Mouse (Mus musculus): ENCODE results near the gene Scamp3.
A peak's percentile ranks its signal among the peaks of the same experiment; 100 is the strongest.
"Not testable (repeated sequence)": the region's sequence is repeated elsewhere in the genome, so short reads cannot be mapped to it uniquely, and the experiment has no call there.

Scamp3 gene

DNA sequence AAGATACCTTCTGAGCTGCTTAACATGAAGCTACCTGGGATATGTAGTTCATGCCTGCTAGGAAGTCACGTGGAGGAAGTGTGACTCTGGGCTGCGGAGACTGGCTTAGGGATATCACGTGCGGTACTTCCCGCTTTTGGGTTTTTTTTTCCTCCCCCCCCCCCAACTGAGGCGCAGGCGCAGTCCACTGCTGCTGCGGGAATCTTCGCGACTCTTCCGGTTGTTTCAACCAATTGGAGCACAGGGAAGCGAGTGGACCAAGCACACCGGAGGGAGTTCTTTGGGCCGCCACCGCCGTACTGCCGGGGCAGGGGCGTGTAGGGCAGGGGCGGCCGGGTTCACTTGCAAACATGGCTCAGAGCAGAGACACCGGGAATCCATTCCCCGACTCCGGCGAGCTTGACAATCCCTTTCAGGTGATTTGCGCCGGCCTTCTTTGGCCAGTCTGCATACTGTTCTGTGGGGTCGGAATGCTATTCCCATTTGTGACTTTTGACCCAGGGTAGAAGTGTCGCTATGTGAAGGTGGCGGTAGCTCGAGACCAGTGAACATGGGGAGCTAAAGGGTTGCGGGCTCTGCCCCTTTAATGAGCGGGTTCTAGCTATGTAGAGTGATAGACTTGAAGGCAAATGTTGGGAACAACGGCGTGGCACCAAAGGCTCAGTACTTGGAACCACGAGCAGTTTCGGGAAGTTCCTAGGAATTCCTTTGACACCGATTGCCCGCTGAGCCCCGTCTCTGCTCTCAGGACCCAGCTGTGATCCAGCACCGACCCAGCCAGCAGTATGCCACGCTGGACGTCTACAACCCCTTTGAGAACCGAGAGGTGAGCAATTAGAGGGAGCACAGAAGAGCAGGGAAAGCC is at the start of gene Scamp3:
TSS of gene Scamp3 (plus strand) at position 232 of the 865 bp plus-strand sequence.
- peak; percentile 84 to 91 for DNase-seq (ENCODE audit: low spot score in 2 of 2)

DNA sequence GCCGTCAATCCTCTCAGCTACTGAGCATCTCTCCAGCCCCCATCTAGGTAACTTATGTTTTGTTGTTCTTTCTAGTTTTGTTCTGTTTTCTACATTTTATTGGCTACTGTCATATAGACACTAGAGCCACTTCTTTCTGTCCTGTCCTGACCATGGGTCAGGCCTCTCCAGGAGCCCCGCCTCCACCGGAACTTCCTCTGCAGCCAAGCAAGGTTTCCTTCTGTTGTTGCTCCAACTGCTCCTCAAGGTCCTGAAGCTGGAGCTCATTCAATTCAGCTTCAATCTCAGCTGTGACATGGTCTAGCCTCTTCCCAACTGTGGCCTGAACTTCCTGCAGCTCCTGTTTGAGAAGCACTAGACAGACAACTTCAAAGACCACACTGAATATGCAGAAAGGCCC is 47.4 kb upstream of the Scamp3 start:
- no peak for DNase-seq (ENCODE audit: low spot score in 2 of 2)

DNA sequence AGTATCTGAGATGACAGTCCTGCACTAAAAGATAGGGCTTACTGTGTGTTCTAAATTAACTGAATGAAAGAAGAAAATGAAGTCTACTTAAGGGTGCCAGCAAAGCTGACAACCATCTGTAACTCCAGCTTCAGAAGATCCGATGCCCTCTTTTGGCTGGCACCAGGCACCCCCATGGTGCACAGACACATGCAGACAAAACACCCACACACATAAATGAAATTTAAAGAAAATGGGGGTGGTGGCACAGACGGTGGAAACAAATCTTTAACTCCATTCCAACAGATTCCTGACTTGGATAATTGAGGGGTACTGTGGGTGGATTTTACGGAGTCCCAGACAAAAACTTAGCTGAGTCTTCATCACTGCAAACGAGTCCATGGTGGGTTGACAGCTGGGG is 45.5 kb upstream of the Scamp3 start:
- DNase-seq (ENCODE audit: low spot score in 2 of 2): peak; percentile 62 to 82

DNA sequence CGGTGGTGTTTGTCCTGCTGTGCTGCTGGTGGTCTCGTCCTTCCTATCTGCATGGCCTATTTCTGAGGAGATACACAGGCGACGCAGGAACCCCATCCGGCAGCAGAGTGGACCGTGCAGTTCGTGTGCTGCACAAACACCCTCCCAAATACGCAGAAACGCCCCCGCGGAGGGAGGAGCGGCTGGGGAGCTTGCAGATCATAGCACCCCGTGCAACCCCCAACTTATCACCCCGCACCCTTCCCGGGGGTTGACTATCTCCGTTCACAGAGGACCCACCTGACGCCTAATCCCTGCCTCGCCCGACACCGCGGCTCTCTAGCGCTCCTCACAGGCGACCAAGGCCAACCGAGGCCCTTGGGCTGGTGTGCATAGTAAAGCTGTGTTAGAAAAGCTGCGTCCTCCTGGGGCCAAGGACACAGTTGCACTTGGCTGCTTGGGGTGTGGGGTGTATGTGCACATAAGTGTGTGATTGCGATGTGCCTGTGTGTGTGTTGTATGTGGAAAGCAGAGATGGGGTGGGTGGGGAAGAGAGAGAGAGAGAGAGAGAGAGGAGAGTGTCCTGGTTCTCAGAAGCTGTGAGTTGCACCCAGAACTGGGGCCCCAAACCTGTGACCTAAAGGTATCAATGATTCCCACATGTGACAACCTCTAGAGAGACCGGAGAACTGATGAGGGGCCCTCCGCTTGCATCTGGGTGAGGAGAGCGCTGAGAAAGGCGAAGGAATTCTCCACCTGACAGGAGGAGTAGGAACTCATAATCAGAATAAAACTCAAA is 44.8 kb upstream of the Scamp3 start:
- DNase-seq (ENCODE audit: low spot score in 2 of 2): peak; percentile 53 to 54

DNA sequence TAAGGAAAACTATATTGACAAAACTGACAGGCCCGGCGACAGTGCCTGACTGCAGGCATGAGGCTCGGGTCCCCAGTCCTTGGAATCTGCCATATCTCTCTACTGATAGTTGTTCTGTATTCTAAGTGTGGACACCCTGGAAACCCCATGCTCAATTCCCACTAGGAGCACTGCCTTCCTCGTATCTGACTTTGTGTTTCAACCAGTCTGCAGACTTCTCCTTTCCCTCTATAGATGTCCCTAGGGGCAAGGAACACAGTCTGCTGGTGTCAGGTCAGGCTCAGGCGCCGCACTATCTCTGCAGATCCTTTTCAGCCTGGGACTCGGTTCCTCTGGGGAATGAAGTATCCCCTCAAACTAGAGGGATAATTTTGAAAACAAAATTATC is 44.2 kb upstream of the Scamp3 start:
- DNase-seq (ENCODE audit: low spot score in 2 of 2): no peak

DNA sequence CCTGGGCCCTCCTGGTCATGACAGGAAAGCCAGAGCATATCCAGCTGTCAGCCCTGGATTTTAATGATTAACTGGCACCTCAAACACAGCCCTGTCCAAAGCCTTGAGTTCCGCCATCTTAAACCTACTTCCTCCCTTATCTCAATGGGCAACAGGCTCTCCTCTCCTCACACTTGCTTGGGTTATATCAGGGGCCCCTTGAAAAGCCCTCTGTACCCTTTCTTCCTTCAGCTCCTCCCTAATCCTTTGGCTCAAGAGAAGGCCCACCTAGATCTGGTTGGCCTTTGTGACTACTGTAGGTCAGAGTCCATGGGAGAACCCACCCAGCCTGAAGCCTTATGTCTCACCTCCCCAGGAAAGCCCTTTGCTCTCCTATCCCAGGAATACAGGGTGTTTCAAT is 43.5 kb upstream of the Scamp3 start:
- DNase-seq (ENCODE audit: low spot score in 2 of 2): no peak

DNA sequence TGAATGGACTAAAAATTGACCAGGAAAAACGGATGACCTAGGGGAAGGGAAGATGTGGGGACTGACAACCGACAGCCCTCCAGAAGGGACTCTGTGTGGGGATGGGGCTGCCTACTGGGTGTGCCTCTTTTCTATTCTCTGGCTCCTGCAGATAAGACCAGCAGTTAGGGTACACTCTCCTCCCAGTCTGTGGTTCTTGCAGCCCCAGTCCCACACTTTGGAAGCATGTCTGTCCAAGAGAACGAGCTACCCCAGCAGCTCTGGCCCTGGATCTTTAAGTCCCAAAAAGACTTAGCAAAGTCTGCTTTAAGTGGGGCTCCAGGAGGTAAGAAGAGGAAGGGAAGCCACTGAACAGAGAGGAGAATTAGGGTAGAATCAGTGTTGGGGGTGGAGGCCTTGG is 41.3 kb upstream of the Scamp3 start, which contains the start of gene Pklr:
TSS of gene Pklr (plus strand) at position 185 of the 400 bp plus-strand sequence.
- DNase-seq (ENCODE audit: low spot score in 2 of 2): no peak

DNA sequence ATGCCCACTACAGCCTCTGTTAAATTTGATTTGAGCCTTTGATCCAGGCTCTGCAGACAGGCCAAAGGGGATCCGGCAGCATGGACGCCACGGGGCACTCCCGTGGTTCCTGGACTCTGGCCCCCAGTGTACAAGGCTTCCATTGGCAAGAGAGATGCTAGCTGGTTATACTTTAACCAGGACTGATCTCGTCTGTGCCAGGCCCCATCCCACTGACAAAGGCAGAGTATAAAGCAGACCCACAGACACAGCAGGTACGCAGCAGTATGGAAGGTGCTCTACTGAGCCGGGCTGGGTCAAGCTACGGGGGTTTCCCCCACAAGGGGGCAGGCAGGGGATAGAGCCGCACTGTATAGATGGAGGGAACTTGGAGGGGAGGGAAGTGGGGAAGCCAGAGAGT is 40.9 kb upstream of the Scamp3 start:
- no peak for DNase-seq (ENCODE audit: low spot score in 2 of 2)

DNA sequence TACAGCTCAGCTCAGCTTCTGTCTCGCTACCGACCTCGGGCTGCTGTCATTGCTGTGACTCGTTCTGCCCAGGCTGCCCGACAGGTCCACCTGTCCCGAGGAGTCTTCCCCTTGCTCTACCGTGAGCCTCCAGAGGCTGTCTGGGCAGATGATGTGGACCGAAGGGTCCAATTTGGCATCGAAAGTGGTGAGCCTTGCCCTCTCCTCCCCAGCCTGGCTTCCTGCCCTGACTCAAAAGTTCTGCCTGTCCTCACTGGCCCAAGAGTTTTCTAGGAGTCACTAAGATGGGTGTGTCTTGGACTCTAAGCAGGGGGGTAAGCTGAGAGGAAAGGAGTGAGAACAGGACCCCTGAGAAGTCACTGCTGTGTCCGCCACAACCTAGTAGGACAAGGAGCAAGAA is 32.5 kb upstream of the Scamp3 start:
- DNase-seq (ENCODE audit: low spot score in 2 of 2): no peak

DNA sequence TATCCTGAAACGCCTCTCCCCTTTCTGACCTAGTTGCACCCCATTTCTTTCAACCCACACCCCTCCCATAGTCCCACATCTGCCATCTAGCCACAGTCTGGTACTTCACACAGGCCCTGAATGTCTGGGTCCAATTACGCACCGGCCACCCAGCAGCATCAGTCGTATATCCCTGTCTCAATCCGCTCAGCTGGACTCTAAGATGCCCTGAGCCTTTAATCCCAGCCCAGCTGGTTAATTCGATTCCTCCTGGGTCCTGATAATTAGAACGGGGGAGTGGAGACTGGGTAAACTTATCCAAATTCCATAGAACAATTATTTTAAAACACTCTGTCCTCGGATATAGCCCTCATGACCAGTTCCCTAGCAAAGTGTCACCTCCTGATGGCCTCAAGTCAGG is 31.7 kb upstream of the Scamp3 start:
- DNase-seq (ENCODE audit: low spot score in 2 of 2): no peak

DNA sequence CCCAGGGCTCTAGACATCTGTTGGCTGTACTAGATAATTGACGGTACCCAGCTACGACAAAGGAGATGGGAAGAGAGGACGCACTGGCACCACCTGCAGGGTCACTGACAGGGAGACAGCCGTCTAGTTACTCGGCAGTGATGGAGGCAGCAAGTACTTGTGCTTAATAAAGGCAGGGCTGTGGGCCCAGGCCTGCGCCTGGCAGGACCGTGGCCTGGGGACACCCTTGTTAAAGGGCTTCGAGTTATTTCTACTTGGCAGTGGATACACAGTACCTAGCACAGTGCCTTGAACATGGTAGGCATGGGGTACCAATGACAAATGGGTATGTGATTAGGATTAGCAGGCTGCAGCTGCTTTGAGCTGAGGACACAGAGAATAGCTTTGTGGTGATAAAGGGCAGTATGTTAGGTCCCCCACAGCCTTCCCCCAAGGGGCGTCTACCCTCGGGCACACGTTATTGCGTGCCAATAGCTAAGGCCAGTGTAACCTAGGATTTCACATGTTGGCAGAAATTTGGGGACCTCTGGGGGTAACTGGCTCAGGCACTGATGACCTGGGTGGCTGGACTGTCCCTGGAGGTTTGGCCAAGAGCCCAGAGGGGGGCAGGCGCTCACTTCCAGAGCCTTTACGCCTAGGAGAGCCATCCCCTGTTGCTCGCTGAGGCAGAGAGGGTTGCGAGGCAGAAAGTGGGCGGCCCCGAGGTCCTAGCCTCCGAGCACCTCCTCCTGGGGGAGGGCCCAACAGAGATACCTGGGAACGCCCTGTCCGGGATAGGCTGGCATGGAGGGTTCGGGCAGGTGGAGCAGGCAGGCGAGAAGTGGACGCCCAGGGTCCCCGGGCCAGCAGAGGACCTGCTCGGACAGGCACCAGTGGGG is 29.9 kb upstream of the Scamp3 start:
- DNase-seq (ENCODE audit: low spot score in 2 of 2): no peak

DNA sequence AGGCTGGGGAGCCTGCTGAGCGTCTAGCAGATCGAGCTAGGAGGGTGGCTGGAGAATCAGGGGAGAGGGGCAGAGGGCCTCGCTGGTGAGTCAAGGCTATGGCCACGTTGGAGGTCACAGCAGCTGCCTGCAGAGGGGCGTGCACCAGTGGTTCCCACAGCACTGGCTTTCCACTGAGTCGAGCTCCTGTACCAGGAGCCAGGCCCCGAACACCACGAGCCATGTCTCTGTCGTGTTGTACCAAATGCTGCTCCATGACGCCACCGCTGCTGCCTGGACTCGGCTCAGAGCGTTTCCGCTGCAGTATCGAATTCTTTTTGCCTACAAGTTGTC is 29.3 kb upstream of the Scamp3 start:
- DNase-seq (ENCODE audit: low spot score in 2 of 2): no peak

DNA sequence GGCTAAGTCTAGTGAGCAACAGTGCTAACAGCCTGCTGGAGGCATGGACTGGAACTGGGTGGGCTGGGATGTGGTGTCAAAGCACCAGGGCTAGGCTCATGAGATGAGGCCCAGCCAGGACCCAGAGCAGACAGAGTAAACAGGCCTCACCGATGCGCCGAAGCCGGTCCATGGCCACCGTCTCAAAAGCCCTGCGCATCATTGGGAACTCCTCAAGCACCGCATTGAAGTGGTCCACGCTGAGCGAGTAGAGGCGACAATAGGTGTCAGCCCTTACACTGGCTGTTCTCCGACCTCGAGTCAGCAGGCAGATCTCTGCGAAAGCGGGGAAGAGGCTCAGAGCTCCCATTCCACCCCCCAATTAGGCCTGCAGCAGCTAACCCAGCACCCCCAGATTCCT is 28.7 kb upstream of the Scamp3 start:
- DNase-seq (ENCODE audit: low spot score in 2 of 2): no peak

DNA sequence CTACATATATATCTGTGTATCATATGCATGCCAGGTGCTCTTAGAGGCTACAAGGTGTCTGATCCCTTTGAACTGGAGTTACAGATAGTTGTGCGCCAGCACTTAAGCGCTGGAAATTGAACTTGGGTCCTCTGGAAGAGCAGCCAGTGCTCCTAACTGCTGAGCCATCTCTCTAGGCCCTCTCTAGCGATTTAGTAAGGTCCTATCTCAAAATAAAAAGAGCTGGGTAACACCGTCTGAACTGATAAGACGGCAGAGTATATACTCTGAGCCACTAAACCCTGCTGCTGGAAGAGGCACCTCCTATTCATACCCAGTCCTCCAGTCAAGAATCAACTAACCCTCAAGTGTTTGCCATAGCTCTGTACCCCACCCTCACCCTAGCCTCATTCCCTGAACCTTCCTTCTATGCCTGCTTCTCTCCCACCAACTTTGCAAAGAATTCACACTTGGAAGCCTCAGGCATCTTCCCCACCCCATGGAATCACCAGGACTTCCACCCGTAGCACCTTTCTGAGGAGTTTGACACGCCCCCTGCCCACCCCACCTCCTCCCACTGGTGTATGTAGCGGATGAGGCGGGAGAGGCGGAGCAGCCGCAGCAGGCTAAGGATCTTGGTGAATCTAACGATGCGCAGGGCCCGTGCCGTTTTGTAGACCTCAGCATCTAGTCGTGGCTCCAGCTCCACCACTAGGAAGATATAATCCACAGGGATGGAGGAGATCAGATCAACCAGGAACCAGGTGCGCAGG is 25.0 kb upstream of the Scamp3 start:
- no peak for DNase-seq (ENCODE audit: low spot score in 2 of 2)

DNA sequence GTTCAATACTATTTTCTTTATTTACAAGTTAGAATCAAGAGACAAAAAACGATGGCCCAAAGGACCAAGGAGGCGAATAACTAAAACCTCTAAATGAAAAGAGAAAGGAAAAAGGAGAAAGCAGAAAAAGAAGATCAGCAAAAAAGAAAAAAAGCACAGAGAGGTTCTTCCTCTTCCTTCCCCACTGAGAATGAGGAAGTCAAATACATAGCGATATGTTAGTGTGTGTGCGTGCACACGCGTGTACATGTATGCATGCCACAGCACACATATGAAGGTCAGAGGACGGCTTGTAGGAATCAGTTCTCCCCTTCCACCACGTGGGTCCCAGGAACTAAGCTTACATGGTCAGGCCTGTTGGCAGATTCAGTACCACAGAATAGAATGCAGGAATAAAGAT is 20.3 kb upstream of the Scamp3 start:
- no peak for DNase-seq (ENCODE audit: low spot score in 2 of 2)

DNA sequence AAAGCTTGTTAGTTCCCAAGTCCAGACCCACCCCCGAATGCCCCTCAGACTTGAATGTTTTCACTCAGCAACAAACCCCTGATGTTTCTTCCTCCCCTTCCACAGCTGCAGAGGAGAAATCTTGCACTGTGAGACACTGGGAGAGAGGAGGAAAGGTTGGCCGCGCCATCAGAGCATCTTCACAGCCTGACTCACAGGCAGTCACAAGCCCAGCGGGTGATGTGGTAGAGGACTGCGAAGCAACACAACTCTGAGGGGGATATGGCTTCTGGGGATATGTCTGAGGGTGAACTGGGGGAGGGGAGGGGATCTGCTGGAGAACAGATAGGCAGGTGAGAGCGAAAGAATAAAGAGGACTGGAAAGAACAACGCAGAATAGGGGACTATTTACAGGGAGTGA is 18.6 kb upstream of the Scamp3 start:
- peak in 1 of 2 experiments; percentile 24 for DNase-seq (ENCODE audit: low spot score in 2 of 2)

DNA sequence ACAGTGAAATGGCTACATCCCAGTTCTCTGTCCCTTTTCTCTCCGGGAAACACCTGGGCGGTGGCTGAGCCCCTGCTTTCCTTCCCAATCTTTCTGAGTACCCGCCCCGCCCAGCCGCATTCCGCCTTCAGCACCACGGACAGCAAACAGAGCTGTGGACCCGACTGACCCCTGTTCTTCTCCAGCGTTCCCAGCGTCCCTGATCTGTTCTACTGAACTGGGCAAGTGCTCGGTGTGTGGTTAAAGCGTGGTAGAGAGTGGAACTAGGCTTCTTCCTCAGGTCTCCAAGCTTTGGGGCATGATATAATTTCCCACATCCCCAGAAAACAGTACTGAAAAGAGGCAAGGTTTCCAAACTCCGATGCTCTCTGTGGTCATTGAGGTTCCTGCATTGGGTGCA is 18.1 kb upstream of the Scamp3 start:
- DNase-seq (ENCODE audit: low spot score in 2 of 2): no peak

DNA sequence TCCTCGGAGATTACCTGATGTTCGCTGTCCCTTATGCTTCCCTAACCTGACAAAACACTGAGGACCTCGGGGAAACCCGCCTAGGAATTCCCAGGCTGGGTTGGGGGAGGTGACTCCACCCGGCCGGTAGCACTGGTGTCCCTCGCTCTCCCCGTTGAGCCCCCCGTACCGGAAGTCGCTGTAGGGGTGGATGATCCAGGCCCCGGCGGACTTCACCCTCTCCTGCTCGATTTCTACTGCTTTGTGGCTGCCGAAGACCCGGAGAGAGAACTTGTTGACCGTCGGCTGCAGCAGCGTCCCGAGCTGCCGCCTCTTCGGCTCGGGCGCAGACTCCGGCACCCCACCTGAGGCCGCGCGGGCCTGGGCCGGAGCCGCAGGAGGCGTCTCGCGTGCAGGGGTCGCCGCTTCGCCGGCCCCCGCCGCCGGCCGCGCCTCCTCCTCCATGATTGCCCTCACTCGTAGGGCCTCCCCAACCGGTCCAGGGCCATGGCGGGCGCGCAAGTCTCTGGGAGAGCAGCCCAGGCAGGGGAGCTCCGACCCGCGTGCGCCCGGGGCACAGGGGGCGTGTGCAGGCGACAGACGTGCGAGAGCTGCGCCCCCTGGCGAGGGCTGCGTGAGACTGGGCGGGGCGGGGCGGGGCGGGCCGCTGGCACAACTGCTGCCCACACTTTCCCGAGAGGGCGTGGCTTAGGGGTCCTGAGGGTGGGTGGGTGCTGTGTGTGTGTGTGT is 17.5 kb upstream of the Scamp3 start, which contains the start of gene Hcn3:
TSS of gene Hcn3 (minus strand) at position 581 of the 729 bp plus-strand sequence.
- DNase-seq (ENCODE audit: low spot score in 2 of 2): peak in 1 of 2 experiments; percentile 39

DNA sequence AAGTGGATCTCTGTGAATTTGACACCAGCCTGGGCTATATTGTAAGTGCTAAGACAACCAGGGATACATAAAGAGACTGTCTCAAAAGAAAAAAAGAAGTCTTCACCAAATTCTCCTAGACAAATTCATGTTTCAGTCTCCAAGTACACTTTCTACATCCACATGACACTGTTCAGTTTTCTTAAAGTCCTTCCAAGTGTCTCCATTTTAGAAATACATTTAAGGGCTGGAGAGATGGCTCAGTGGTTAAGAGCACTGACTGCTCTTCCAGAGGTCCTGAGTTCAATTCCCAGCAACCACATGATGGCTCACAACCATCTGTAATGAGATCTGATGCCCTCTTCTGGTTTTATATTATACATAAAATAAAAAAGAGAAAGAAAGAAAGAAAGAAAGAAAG is 16.1 kb upstream of the Scamp3 start:
- not testable (repeated sequence) for DNase-seq (ENCODE audit: low spot score in 2 of 2)

DNA sequence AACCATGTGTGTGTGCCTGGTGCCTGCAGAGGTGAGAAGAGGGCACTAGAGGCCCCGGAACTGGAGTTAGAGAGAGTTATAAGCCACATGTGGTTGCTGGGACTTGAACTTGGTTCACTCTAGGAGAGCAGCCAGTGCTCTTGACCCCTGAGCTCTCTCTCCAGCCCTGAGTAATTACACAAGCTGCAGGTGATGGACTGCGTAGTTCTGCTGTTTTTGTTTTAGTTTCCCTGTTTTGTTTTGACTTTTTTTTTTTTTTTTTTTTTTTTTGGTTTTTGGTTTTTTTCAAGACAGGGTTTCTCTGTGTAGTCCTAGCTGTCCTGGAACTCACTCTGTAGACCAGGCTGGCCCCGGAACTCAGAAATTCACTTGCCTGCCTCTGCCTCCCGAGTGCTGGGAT is 15.5 kb upstream of the Scamp3 start:
- DNase-seq (ENCODE audit: low spot score in 2 of 2): no peak

DNA sequence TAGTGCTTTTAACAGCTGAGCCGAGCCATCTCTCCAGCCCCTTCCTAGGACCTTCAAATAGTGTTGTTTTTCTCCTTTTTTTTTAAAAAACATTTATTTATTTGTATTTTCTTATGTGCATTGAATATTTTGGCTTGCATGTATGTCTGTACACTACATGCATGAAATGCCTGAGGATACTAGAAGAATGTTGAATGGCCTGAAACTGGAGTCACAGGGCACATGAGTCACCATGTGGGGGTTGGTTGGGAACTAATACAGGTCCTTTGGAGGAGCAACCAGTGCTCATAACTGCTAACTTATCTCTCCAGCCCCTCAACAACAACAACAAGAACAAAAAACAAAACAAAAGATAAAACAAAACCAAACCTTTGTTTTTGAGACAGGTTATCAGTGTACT is 14.2 kb upstream of the Scamp3 start:
- no peak for DNase-seq (ENCODE audit: low spot score in 2 of 2)
